Mouse (Mus musculus): ENCODE results near the gene Fpgs. TPM values are rescaled to one million over a fixed set of nuclear protein-coding genes. Genes with fewer than 3 reads are reported as not detected.
A peak's percentile ranks its signal among the peaks of the same experiment; 100 is the strongest.

Fpgs gene
- total RNA-seq, 2 experiments from 2014 or later: 20.7 to 34.0 TPM

GRCm38 (mm10) chr2:32724832-32725790 is 21.2 kb upstream of the Fpgs start:
- no peak for ATAC-seq (replicated peaks; ENCODE audit: poor library complexity, severe bottlenecking)

DNA sequence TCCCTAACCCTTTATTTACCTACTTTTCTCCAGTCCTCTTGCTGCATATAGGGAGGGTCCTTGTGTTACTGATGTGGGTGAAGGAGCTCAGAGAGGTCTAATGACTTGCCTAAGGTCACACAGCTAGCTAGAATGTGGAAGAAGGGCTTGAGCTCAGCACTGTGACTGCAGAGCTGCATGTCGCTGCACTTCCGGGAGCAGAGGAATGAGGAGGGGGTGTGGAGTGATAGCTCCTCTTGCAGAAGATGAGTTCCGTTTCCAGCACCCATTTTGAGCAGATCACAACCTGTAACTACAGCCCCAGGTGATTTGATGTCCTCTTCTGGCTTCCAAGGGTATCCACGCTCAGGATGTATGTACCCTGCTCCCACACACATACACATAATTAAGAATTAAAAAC is 20.2 kb upstream of the Fpgs start:
- ATAC-seq (replicated peaks; ENCODE audit: poor library complexity, severe bottlenecking): no peak

GRCm38 (mm10) chr2:32722581-32722980 is 18.6 kb upstream of the Fpgs start:
- no peak for ATAC-seq (replicated peaks; ENCODE audit: poor library complexity, severe bottlenecking)

DNA sequence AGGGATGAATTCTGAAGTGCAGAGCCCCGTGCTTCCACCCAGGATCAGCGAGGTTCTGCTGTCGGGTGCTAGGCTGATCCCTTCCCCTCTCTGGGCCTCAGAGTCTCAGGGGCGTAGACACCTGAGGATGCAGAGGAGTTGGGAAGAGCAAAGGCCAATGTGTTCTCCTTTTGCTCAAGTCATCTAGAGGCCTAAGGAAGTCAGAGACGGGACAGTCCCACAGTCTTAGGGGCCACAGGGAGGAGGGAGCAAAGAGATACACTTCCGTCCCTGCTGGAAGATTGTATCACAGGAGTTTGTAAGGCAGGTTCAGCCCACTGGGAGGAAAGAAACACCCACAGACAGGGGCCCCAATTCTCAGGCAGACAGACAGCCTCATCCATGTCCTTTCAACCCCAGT is 18.1 kb upstream of the Fpgs start:
- peak; percentile 32 for ATAC-seq (replicated peaks; ENCODE audit: poor library complexity, severe bottlenecking)

- peak; percentile 65 for ATAC-seq (replicated peaks; ENCODE audit: poor library complexity, severe bottlenecking)
Measured at GRCm38 (mm10) chr2:32720681-32721229, 16.8 kb upstream of the Fpgs start, which contains the start of gene Sh2d3c. Sh2d3c (plus strand) TSS chr2:32721055.

DNA sequence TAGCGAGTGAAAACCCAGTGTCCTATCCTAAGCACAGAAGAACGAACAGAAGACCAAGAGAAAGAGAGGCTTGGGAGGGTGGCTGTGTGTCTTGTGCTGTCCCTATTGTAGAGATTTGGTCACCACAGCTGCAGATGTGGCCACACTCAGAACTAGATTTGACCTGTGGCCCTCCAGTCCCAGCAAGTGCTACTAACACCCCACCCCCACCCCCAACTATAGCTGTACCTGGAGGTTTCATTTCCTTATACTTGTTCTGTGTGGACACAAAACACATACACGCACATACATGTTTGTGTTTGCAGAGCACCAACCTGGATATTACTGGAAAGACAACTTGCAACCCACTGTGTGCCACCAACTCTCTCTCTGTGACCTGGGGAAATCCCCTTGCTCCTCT is 16.1 kb upstream of the Fpgs start:
- ATAC-seq (replicated peaks; ENCODE audit: poor library complexity, severe bottlenecking): no peak

GRCm38 (mm10) chr2:32718761-32719160 is 14.8 kb upstream of the Fpgs start:
- no peak for ATAC-seq (replicated peaks; ENCODE audit: poor library complexity, severe bottlenecking)

GRCm38 (mm10) chr2:32714987-32715425 is 11.1 kb upstream of the Fpgs start:
- ATAC-seq (replicated peaks; ENCODE audit: poor library complexity, severe bottlenecking): peak; percentile 54

DNA sequence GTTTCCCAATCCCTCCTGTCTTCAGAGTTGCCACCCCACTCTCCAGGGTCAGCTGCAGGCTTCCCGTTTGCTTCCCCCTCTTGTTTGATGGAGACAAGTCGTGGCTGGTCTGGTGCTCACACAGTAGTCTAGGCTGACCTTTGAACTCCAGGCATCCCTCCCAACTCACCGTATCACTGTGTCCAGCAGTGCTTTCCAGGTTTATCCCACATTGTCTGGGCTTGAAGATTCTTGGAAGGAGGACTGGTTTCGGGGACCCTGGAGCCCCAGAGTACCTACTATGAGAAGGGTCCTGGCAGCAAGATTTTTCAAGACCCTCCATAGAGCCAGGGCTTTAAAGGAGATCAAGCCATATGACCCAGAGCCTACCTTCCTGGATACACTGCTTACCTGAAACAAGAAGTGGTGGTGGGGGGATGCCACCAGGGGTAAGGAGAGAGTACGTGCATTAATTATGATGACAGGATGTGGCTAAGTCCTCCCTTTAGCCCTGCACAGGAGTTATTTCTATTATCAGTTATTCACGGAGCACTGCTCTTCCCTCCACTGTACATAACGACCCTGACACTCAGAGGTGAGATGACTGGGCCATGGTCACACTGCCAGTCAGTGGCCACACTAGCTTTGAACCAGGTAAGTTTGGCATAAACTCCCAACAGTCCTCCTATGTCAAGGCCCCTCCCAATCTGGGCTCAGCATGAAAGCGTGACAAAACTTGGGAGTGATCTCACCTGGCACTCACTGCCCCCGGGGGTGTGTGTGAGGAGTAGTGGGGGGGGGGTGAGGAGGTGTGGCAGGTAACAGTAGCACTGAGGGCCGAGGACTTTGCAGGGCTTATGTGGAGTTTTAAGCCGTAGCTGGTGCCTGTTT is 10.4 kb upstream of the Fpgs start:
- ATAC-seq (replicated peaks; ENCODE audit: poor library complexity, severe bottlenecking): no peak

DNA sequence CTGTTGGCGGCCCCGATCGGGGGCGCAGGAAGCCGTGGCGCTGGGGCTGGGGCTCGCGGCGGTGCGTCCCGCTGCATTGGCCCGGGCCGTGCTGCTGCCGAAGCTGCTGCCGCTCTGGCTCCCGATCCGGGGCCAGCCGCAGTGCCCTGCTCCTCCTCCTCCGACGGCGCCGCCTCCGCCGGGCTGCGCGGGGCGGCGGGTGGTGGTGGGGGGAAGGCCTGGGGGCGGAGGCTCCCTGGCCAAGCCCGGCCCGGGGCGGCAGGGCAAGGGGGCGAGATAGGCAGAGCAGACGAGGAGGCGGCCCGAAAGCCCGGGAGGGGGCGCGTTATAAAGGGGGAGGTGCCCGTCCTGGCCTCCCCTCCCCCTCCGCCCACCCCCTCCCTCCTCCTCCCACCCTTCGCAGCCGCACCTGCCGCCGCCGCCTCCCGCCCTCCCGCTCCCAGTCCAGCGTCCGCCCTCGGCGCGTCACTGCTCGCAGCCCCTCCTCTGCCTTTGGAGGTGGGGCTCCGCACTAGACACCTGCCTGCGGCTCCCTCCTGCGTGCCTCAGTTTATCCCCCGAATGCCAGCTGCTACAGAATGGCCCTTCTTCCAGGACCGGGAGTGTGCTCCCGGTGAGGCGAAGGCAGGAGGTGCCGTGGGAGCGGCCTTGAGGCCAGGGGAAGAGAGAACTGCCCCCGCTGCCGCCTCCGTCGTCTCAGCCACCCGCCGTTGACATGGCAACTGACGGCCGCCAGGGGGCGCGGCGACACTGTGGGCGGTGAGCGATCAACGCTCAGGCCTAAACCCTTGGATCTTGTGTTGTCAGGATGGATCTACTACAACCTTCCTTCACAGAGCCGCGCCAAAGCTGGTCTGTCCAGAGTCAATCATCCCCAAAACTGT is 9.2 kb upstream of the Fpgs start, which contains the start of gene Cdk9:
TSS of gene Cdk9 (minus strand) at position 143 of the 884 bp plus-strand sequence.
- peak; percentile 26 for ATAC-seq (replicated peaks; ENCODE audit: poor library complexity, severe bottlenecking)

GRCm38 (mm10) chr2:32712586-32712933 is 8.6 kb upstream of the Fpgs start:
- peak; percentile 29 for ATAC-seq (replicated peaks; ENCODE audit: poor library complexity, severe bottlenecking)

GRCm38 (mm10) chr2:32712108-32712551 is 8.2 kb upstream of the Fpgs start:
- peak; percentile 12; the same call in 1 of the 2 replicates for ATAC-seq (replicated peaks; ENCODE audit: poor library complexity, severe bottlenecking)

- no peak for ATAC-seq (replicated peaks; ENCODE audit: poor library complexity, severe bottlenecking)
Measured at GRCm38 (mm10) chr2:32711301-32712056, 7.5 kb upstream of the Fpgs start.

DNA sequence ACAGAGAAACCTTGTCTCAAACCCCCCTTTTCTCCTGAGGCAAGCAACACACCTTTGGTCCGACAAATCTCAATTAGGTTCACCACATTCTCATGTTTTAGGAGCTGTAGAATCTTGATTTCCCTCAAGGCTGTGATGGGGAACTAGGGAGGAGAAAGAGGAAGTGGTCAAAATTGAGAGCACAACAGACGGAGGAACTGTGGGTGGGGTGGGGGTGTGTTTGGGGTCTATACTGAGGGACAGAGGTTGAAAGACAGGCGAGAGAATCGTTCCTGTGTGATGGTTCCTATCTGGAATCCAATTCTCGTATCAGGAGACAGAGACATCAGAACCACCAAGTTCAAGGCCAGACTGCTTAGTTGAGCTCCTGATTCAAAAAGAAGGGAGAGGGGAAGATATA is 6.5 kb upstream of the Fpgs start:
- peak; percentile 19; the same call in 1 of the 2 replicates for ATAC-seq (replicated peaks; ENCODE audit: poor library complexity, severe bottlenecking)

GRCm38 (mm10) chr2:32709521-32710137 is 5.7 kb upstream of the Fpgs start:
- no peak for ATAC-seq (replicated peaks; ENCODE audit: poor library complexity, severe bottlenecking)

- peak; percentile 35 for ATAC-seq (replicated peaks; ENCODE audit: poor library complexity, severe bottlenecking)
Measured at GRCm38 (mm10) chr2:32708643-32709042, 4.7 kb upstream of the Fpgs start.

DNA sequence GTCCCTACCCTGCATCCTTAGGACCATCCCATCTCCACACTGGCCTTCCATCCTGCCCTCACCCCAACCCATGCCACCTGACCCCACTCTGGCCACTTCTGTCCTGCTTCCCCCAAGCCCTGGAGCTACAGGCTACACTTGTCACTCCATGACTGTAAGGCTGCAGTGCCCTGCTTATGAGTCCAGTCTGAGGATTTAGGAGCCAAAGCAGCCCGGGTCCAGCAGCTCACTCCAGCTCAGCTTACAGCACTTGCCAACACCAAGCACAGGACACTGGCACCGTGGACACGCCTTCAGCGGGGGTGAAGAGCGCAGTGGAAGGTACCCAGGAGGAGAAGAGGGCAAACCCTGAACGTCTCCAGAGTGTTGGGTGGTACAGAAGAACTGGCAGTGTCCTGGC is 3.0 kb upstream of the Fpgs start:
- no peak for ATAC-seq (replicated peaks; ENCODE audit: poor library complexity, severe bottlenecking)

GRCm38 (mm10) chr2:32705018-32705417 is 1.1 kb upstream of the Fpgs start:
- no peak for ATAC-seq (replicated peaks; ENCODE audit: poor library complexity, severe bottlenecking)

Data from granulocyte monocyte progenitor cell, adult 5-6 weeks (primary cell).